Mouse (Mus musculus) MEL (cell line): ENCODE measurements around the gene Uprt. TPM values are rescaled to one million over a fixed set of nuclear protein-coding genes. Genes with fewer than 3 reads are reported as not detected.

Source experiments
- DNase-seq: peaks from one replicate; pipeline ENCODE4 v3.0.0; 2011; ENCODE audit warnings: low read depth, low spot score
- H3K27ac ChIP-seq: 2 replicates; pipeline ENCODE4 v1.5.1; 2012; ENCODE audit warnings: low read depth, mild to moderate bottlenecking, control low read depth, low read length, moderate library complexity; ENCODE audit not compliant: control insufficient read depth
- H3K27me3 ChIP-seq, 2 experiments: fragments of 150-350 bp in 1 of 2; sonication (generic) in 1 of 2; 2 replicates each; pipeline ENCODE4 v1.6.1; 2012; ENCODE audit warnings: low read length in 2 of 2, mild to moderate bottlenecking in 2 of 2, improper control_type of control experiment in 1 of 2, moderate library complexity in 1 of 2; ENCODE audit not compliant: insufficient read depth in 2 of 2, control insufficient read depth in 1 of 2
- H3K36me3 ChIP-seq, 2 experiments: 2 replicates each; pipeline ENCODE4 v1.6.1; 2012 to 2014; ENCODE audit warnings: low read length in 2 of 2, improper control_type of control experiment in 1 of 2, inconsistent platforms in 1 of 2, mild to moderate bottlenecking in 1 of 2; ENCODE audit not compliant: insufficient read depth in 2 of 2, control insufficient read depth in 1 of 2
- H3K4me1 ChIP-seq, 2 experiments: fragments of 150-350 bp in 1 of 2; sonication (generic) in 1 of 2; 2 replicates each; pipeline ENCODE4 v1.6.1; 2012; ENCODE audit warnings: low read length in 2 of 2, improper control_type of control experiment in 1 of 2, mild to moderate bottlenecking in 1 of 2; ENCODE audit not compliant: insufficient read depth in 2 of 2, control insufficient read depth in 1 of 2
- H3K4me3 ChIP-seq, 2 experiments: fragments of 150-350 bp in 1 of 2; sonication (generic) in 1 of 2; 2 replicates each; pipeline ENCODE4 v1.5.1; 2012; ENCODE audit warnings: low read depth in 2 of 2, low read length in 2 of 2, mild to moderate bottlenecking in 2 of 2, moderate library complexity in 2 of 2, control low read depth in 1 of 2, improper control_type of control experiment in 1 of 2; ENCODE audit not compliant: control insufficient read depth in 1 of 2, insufficient read depth in 1 of 2
- H3K79me2 ChIP-seq: 2 replicates; pipeline ENCODE4 v1.6.1; 2012; ENCODE audit warnings: mild to moderate bottlenecking, low read length, moderate library complexity; ENCODE audit not compliant: control insufficient read depth, poor library complexity, insufficient read depth
- H3K9ac ChIP-seq: 2 replicates; pipeline ENCODE4 v1.6.1; 2012; ENCODE audit warnings: low read depth, mild to moderate bottlenecking, control low read depth, low read length, moderate library complexity; ENCODE audit not compliant: control insufficient read depth, poor library complexity, severe bottlenecking
- H3K9me3 ChIP-seq: fragments of 150-350 bp; sonication (generic); replicated peaks from 2 replicates; pipeline ENCODE4 v1.6.1; 2012; ENCODE audit warnings: mild to moderate bottlenecking, low read length, improper control_type of control experiment, moderate library complexity; ENCODE audit not compliant: insufficient read depth
- BHLHE40 ChIP-seq: IDR thresholded peaks from 2 replicates; pipeline ENCODE4 v1.6.1; 2012; ENCODE audit warnings: low read depth, mild to moderate bottlenecking, inconsistent platforms, low read length, improper control_type of control experiment, borderline replicate concordance
- CHD2 ChIP-seq: IDR thresholded peaks from 2 replicates; pipeline ENCODE4 v1.6.1; 2011; ENCODE audit warnings: low read length, improper control_type of control experiment
- E2F4 ChIP-seq: IDR thresholded peaks from 2 replicates; pipeline ENCODE4 v1.6.1; 2011; ENCODE audit warnings: low read depth, low read length, improper control_type of control experiment, borderline replicate concordance
- ETS1 ChIP-seq: IDR thresholded peaks from 2 replicates; pipeline ENCODE4 v1.6.1; 2012; ENCODE audit warnings: low read depth, mild to moderate bottlenecking, inconsistent platforms, low read length, improper control_type of control experiment, moderate library complexity
- GATA1 ChIP-seq: IDR thresholded peaks from 2 replicates; pipeline ENCODE4 v1.6.1; 2011; ENCODE audit warnings: low read depth, low read length, improper control_type of control experiment
- HCFC1 ChIP-seq: IDR thresholded peaks from 2 replicates; pipeline ENCODE4 v1.6.1; 2012; ENCODE audit warnings: low read depth, mild to moderate bottlenecking, inconsistent platforms, low read length, improper control_type of control experiment, moderate library complexity
- KAT2A ChIP-seq: conservative IDR thresholded peaks from 2 replicates; pipeline ENCODE4 v1.6.1; 2012; ENCODE audit warnings: low read depth, low read length, improper control_type of control experiment, inconsistent platforms
- MAZ ChIP-seq: IDR thresholded peaks from 2 replicates; pipeline ENCODE4 v1.6.1; 2012; ENCODE audit warnings: low read depth, mild to moderate bottlenecking, inconsistent platforms, low read length, improper control_type of control experiment
- MXI1 ChIP-seq: IDR thresholded peaks from 2 replicates; pipeline ENCODE4 v1.6.1; 2011; ENCODE audit warnings: mild to moderate bottlenecking, low read depth, low read length, improper control_type of control experiment
- MYC ChIP-seq: IDR thresholded peaks from 2 replicates; pipeline ENCODE4 v1.6.1; 2011; ENCODE audit warnings: low read depth, mild to moderate bottlenecking, low read length, improper control_type of control experiment, moderate library complexity
- NRF1 ChIP-seq: IDR thresholded peaks from 2 replicates; pipeline ENCODE4 v1.6.1; 2014; ENCODE audit warnings: low read depth, mild to moderate bottlenecking, inconsistent platforms, low read length, improper control_type of control experiment, moderate library complexity; ENCODE audit not compliant: poor library complexity, insufficient read depth, severe bottlenecking
- POLR2AphosphoS2 ChIP-seq: IDR thresholded peaks from 2 replicates; pipeline ENCODE4 v1.6.1; 2011; ENCODE audit warnings: low read length, improper control_type of control experiment
- RCOR1 ChIP-seq: IDR thresholded peaks from 2 replicates; pipeline ENCODE4 v1.6.1; 2012; ENCODE audit warnings: low read depth, mild to moderate bottlenecking, inconsistent platforms, low read length, improper control_type of control experiment
- SMC3 ChIP-seq: IDR thresholded peaks from 2 replicates; pipeline ENCODE4 v1.6.1; 2011; ENCODE audit warnings: low read depth, low read length, improper control_type of control experiment
- USF2 ChIP-seq, 2 experiments: IDR thresholded peaks; 2 replicates each; pipeline ENCODE4 v1.6.1; 2011 to 2012; ENCODE audit warnings: improper control_type of control experiment in 2 of 2, low read length in 2 of 2, borderline replicate concordance in 1 of 2, inconsistent platforms in 1 of 2, low read depth in 1 of 2, mild to moderate bottlenecking in 1 of 2; ENCODE audit not compliant: insufficient read depth in 1 of 2
- ZKSCAN1 ChIP-seq: IDR thresholded peaks from 2 replicates; pipeline ENCODE4 v1.6.1; 2012; ENCODE audit warnings: low read depth, mild to moderate bottlenecking, inconsistent platforms, low read length, improper control_type of control experiment, moderate library complexity
- ZNF384 ChIP-seq: IDR thresholded peaks from 2 replicates; pipeline ENCODE4 v1.6.1; 2012; ENCODE audit warnings: low read depth, mild to moderate bottlenecking, inconsistent platforms, low read length, improper control_type of control experiment
- polyA plus RNA-seq, 2 experiments: library from polyadenylated mRNA; stranded (reverse) in 1 of 2; unstranded in 1 of 2; fragments of >175 nt in 1 of 2; fragments of >200 nt in 1 of 2; gene quantifications; 2 replicates each; pipeline versions ENCODE4 v1.2.1 to v1.2.4; 2012; ENCODE audit warnings: low replicate concordance in 2 of 2, low read depth in 1 of 2; ENCODE audit not compliant: insufficient read length in 2 of 2, insufficient read depth in 1 of 2, missing spikeins in 1 of 2
- total RNA-seq: library from RNA; depleted of rRNA; stranded (reverse); fragments of 300-350 nt; gene quantifications from 2 replicates; pipeline ENCODE4 v1.2.3, GENCODE M21; 2012

The Uprt gene
- total and polyA plus RNA-seq, 3 experiments, result 4.4 to 7.1 TPM; not detected in 1

- H3K79me2 ChIP-seq, result peaks cover 4% of the 10 kb centered on the region
- H3K4me1 ChIP-seq, result peaks cover 0 to 6% of the 10 kb centered on the region in 2 experiments; a peak in 2 of 4 replicates
- TF ChIP-seq MAZ, result no peak
- TF ChIP-seq ZKSCAN1, result no peak
- TF ChIP-seq USF2 (IDR thresholded peaks at IDR 0.05; ENCODE audit: borderline replicate concordance in 1 of 2, insufficient read depth in 1 of 2, low read depth in 1 of 2, low read length in 2 of 2), result no peak
- TF ChIP-seq GATA1, result no peak
- no peak for TF ChIP-seq BHLHE40
- TF ChIP-seq ZNF384, result no peak
- TF ChIP-seq POLR2AphosphoS2, result no peak
- TF ChIP-seq E2F4, result no peak
- TF ChIP-seq NRF1, result no peak
- no peak for TF ChIP-seq MXI1
- no peaks in the 10 kb centered on the region for H3K9me3 ChIP-seq
- H3K27ac ChIP-seq, result no peak overlapping the region
- no peaks in the 10 kb centered on the region for H3K27me3 ChIP-seq
- no peak overlapping the region for H3K9ac ChIP-seq
- no peak for DNase-seq
- no peak overlapping the region for H3K4me3 ChIP-seq
- H3K36me3 ChIP-seq, result peaks cover 0 to 4% of the 10 kb centered on the region in 2 experiments; a peak in 2 of 4 replicates
These were observed 3.0 kb downstream of the Uprt start for GRCm38 (mm10) chrX:104485596-104485995.

- peak; percentile 11 for DNase-seq
- Histone ChIP-seq H3K36me3 (peaks cover 0 to 4% of the 10 kb centered on the region in 2 experiments; a peak in 2 of 4 replicates), H3K27ac (no peak overlapping the region), H3K4me3 (no peak overlapping the region), H3K9me3 (no peaks in the 10 kb centered on the region), H3K27me3 (no peaks in the 10 kb centered on the region), H3K9ac (no peak overlapping the region), H3K79me2 (peaks cover 3% of the 10 kb centered on the region), H3K4me1 (peaks cover 0 to 6% of the 10 kb centered on the region in 2 experiments; a peak in 3 of 4 replicates)
- TF ChIP-seq SMC3, result no peak
- TF ChIP-seq BHLHE40, result no peak
- no peak for TF ChIP-seq ETS1
- no peak for TF ChIP-seq CHD2
- TF ChIP-seq RCOR1, result no peak
- no peak for TF ChIP-seq MYC
- TF ChIP-seq HCFC1, result no peak
- TF ChIP-seq KAT2A, result no peak
These were observed 5.4 kb downstream of the Uprt start for GRCm38 (mm10) chrX:104488036-104488435.
